Mouse (Mus musculus) duodenum, adult 2 months (tissue): ENCODE data around the gene Abca1. TPM values are rescaled to one million over a fixed set of nuclear protein-coding genes. Genes with fewer than 3 reads are reported as not detected.

ENCODE experiments used
- polyA plus RNA-seq: library from polyadenylated mRNA; depleted of rRNA; stranded (reverse); fragments of >200 nt; gene quantifications from 2 replicates; pipeline ENCODE4 v1.2.3, GENCODE M21; 2012; ENCODE audit warnings: low replicate concordance; rRNA removed

The Abca1 gene
- 0.48 and 1.5 TPM in 2 replicates for polyA plus RNA-seq

GRCm38 (mm10) chr4:53159767-53160166 lies at the start of gene Abca1:
TSS of gene Abca1 (minus strand) at chr4:53159895.

GRCm38 (mm10) chr4:53011732-53012361 lies 147.8 kb downstream of the Abca1 start, which contains the start of gene Nipsnap3b:
TSS of gene Nipsnap3b (plus strand) at chr4:53011880.

GRCm38 (mm10) chr4:52989248-52989647 lies 170.4 kb downstream of the Abca1 start, which contains the start of gene Nipsnap3a:
TSS of gene Nipsnap3a (plus strand) at chr4:52989272.

Other genes with a start within 250 kb of the Abca1 start
- not detected in 2 replicates for gene Olfr272, start 240.7 kb downstream of the Abca1 start, polyA plus RNA-seq
- gene Olfr270, start 195.3 kb downstream of the Abca1 start, polyA plus RNA-seq = not detected in 2 replicates
- not detected in 2 replicates for gene Nipsnap3a, start 170.6 kb downstream of the Abca1 start, polyA plus RNA-seq
- gene Nipsnap3b, start 148.0 kb downstream of the Abca1 start, polyA plus RNA-seq = 50.8 and 83.7 TPM in 2 replicates